Mouse (Mus musculus) neural tube, embryonic 13.5 days (tissue): Measurements from ENCODE around the gene Pakap. TPM values are rescaled to one million over a fixed set of nuclear protein-coding genes. Genes with fewer than 3 reads are reported as not detected.

Source experiments
- ATAC-seq: fragments of 200-750 bp; cut with Nextera tagmentation; 2 replicates; pipeline ENCODE4 v1.8.0; 2017; ENCODE audit warnings: low read depth, mild to moderate bottlenecking, moderate TSS enrichment, moderate library complexity
- H3K27ac ChIP-seq: fragments of 300-500 bp; sonication (generic); replicated peaks from 2 replicates; pipeline ENCODE4 v1.5.1; 2015; ENCODE audit warnings: moderate library complexity, mild to moderate bottlenecking, inconsistent platforms
- H3K27me3 ChIP-seq: fragments of 300-500 bp; sonication (generic); 2 replicates; pipeline ENCODE4 v1.6.1; 2015; ENCODE audit warnings: mild to moderate bottlenecking, inconsistent platforms
- H3K36me3 ChIP-seq: fragments of 300-500 bp; sonication (generic); 2 replicates; pipeline ENCODE4 v1.6.1; 2015; ENCODE audit warnings: mild to moderate bottlenecking, inconsistent platforms
- H3K4me1 ChIP-seq: fragments of 300-500 bp; sonication (generic); replicated peaks from 2 replicates; pipeline ENCODE4 v1.6.1; 2015; ENCODE audit warnings: inconsistent platforms
- H3K4me2 ChIP-seq: fragments of 300-500 bp; sonication (generic); 2 replicates; pipeline ENCODE4 v1.6.1; 2015; ENCODE audit warnings: inconsistent platforms, mild to moderate bottlenecking, moderate library complexity
- H3K4me3 ChIP-seq: fragments of 300-500 bp; sonication (generic); 2 replicates; pipeline ENCODE4 v1.5.1; 2015; ENCODE audit warnings: mild to moderate bottlenecking, inconsistent platforms
- H3K9ac ChIP-seq: fragments of 300-500 bp; sonication (generic); 2 replicates; pipeline ENCODE4 v1.6.1; 2015; ENCODE audit warnings: moderate library complexity, mild to moderate bottlenecking, inconsistent platforms
- H3K9me3 ChIP-seq: fragments of 300-500 bp; sonication (generic); 2 replicates; pipeline ENCODE4 v1.6.1; 2016; ENCODE audit warnings: inconsistent platforms
- WGBS: fragments of 180-500 bp; shearing (Covaris S2); methylation state at CpG from one replicate; pipeline ENCODE4 v1.1.7; 2015; 5-methylcytosine and 5-hydroxymethylcytosine counted together
- polyA plus RNA-seq: library from polyadenylated mRNA; unstranded; fragments of >200 nt; fragmentation: Nextera tagmentation; extraction: Ambion mirVana; gene quantifications from 2 replicates; pipeline ENCODE4 v1.2.1, GENCODE M21; 2015

Pakap gene
- polyA plus RNA-seq, 1 experiment from 2014 or later = 9.1 TPM

DNA sequence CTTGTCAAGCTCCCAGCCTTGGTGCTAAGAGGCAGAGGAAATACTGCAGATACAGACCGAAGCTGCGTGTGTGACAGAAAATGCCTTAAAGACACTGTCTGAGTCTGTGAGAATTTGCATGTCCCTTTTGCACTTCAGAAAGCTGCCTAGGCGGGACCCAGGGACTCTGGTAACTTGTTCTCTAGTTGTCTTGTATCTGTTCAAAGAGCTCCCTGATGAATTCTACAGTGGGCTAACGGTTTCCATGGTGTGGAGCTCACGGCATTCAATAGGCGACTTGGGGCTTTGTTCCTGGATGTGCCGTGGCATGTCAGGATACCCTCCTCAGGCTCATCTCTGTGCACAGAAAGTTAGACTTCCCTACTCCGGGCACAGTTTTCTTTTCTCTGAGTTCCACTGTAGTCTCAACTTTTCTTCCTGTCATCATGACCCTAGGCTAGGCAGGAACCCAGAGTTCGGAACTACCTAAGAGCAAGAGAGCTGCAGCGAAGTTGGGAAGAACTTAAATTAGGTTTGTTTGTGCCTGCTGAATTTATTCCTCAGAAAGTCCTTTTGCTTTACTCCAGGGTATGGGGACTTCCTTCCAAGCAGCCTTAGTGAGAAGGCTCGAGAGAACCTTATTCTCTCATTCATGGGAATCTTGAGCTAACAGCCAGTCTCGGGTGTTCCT, 277.7 kb downstream of the Pakap start:
- WGBS = 13% methylated on average over 12 of the region's 12 CpGs
- no peak for ATAC-seq
- Histone ChIP-seq H3K27me3 (no peaks in the 10 kb centered on the region), H3K27ac (peak overlapping the region; percentile 78), H3K4me2 (peak overlapping the region; percentile 49), H3K9ac (peak overlapping the region; percentile 63), H3K9me3 (no peaks in the 10 kb centered on the region), H3K4me1 (peaks cover 46% of the 10 kb centered on the region), H3K36me3 (0 out of 2 replicates have a peak, but pooled peaks cover 8% of the 10 kb centered on the region), H3K4me3 (peak overlapping the region; percentile 29)

DNA sequence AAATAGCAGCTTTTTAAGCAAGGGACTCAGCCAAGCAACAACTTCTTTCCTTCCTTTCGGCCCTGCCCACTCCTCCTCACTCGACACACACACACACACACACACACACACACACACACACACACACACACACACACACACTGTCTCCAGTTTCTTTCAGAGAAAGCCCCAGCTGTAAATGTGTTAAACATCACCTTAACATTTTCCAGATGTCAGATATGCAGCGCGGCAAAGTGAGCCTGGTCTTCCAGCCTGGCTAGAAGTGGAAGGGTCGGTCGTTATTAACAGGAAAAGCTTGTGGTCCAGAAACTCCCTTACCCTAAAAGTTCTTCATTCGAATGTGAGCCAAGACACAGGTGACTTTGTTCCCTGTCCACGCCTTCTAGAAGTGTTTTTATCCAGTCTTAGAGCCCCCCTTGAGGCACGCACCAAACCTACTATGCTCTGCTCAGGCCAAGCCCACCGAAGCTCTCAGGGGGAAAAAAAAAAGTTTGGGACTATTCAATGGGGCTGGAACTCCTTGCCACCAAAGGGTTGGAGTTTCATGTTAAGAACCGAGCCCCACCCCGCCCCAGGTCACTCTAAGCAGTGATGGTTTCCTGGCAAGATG, 278.5 kb downstream of the Pakap start:
- 49% methylated on average over 11 of the region's 12 CpGs for WGBS
- H3K4me3 ChIP-seq = peak overlapping the region; percentile 29
- H3K4me2 ChIP-seq = peak overlapping the region; percentile 49
- H3K9ac ChIP-seq = peak overlapping the region; percentile 63
- ATAC-seq = no peak
- H3K36me3 ChIP-seq = 0 out of 2 replicates have a peak, but pooled peaks cover 8% of the 10 kb centered on the region
- peak overlapping the region; percentile 78 for H3K27ac ChIP-seq
- no peaks in the 10 kb centered on the region for H3K9me3 ChIP-seq
- peaks cover 49% of the 10 kb centered on the region for H3K4me1 ChIP-seq
- no peaks in the 10 kb centered on the region for H3K27me3 ChIP-seq

DNA sequence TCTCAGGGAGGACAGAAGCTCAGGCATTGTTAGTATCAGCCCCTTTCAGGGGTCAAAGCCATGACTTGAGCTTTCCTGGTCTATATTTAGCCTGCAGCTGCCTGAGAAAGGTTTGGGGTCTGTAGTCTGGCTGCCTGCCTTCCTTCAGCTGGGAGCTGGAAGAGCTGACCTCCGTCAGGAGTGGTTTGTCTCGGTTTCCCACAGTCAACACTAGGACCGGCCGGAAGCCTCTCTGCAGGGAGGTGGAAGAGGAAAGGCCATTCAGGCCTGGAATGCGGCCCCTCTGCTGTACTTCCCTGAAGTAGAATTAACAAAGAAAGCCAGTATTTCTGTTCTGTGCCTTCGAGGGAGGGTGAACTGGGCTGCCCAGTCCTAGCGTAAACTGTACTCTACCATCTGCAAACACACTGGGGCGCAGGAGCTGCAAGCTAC, 279.0 kb downstream of the Pakap start:
- peak overlapping the region; percentile 78 for H3K27ac ChIP-seq
- H3K9me3 ChIP-seq = no peaks in the 10 kb centered on the region
- H3K4me1 ChIP-seq = peaks cover 55% of the 10 kb centered on the region
- ATAC-seq = peak; percentile 18
- H3K4me3 ChIP-seq = 0 out of 2 replicates have a peak overlapping the region, but pooled peaks have one; percentile 29
- H3K9ac ChIP-seq = peak overlapping the region; percentile 63; the same call in 1 of the 2 replicates
- 0 out of 2 replicates have a peak, but pooled peaks cover 8% of the 10 kb centered on the region for H3K36me3 ChIP-seq
- H3K4me2 ChIP-seq = peak overlapping the region; percentile 49
- H3K27me3 ChIP-seq = no peaks in the 10 kb centered on the region
- 18% methylated on average over 8 of the region's 8 CpGs for WGBS

DNA sequence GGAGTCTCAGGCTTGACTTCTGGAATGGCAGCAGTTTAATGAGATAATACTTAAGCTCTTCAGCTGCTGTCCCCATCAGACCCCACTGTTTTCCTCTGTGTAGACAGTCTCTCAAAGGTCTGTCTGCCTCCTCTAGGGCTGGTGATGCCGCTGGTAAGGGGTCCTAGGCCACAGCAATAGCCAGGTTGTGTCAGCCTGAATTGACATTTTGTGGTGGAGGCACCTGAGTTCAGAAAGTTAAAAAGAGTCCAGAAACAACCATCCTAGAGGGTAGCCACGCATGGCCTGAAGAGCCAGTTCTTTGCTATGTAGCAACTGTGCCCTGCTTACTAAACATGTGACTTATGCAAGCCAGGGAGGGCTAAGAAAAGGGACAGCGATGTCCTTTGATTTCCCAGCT, 279.7 kb downstream of the Pakap start:
- 0 out of 2 replicates have a peak, but pooled peaks cover 8% of the 10 kb centered on the region for H3K36me3 ChIP-seq
- H3K9ac ChIP-seq = peak overlapping the region; percentile 63
- WGBS = 87% methylated on average over 3 of the region's 3 CpGs
- H3K4me3 ChIP-seq = no peak overlapping the region
- H3K27me3 ChIP-seq = no peaks in the 10 kb centered on the region
- H3K4me2 ChIP-seq = peak overlapping the region; percentile 49
- peaks cover 52% of the 10 kb centered on the region for H3K4me1 ChIP-seq
- H3K9me3 ChIP-seq = no peaks in the 10 kb centered on the region
- H3K27ac ChIP-seq = peak overlapping the region; percentile 78
- no peak for ATAC-seq

DNA sequence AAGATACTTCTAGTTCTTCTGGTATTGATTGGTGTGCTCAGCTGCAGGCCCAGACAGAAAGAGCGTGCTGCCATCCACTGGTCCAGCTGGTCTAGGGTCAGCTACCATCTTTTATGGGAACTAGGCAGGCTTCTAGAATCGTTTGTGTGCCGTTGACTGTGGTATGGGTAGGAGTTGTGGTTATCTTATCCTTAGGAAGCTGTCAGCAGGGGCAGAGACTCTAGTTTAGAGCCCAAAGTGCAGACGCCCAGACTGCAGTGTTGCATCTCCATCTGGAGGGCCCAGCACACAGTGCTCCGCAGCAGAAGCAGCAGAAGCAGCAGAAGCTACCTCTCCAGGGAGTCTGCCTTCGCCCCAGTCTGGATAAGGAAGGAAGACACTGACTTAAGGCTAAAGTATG, 281.5 kb downstream of the Pakap start:
- Histone ChIP-seq H3K4me2 (no peak overlapping the region), H3K27me3 (no peaks in the 10 kb centered on the region), H3K36me3 (peaks cover 11% of the 10 kb centered on the region; the same call in 1 of the 2 replicates), H3K9me3 (no peaks in the 10 kb centered on the region), H3K27ac (no peak overlapping the region), H3K9ac (no peak overlapping the region), H3K4me3 (no peak overlapping the region), H3K4me1 (peaks cover 46% of the 10 kb centered on the region)
- no peak for ATAC-seq
- 86% methylated on average over 6 of the region's 6 CpGs for WGBS

DNA sequence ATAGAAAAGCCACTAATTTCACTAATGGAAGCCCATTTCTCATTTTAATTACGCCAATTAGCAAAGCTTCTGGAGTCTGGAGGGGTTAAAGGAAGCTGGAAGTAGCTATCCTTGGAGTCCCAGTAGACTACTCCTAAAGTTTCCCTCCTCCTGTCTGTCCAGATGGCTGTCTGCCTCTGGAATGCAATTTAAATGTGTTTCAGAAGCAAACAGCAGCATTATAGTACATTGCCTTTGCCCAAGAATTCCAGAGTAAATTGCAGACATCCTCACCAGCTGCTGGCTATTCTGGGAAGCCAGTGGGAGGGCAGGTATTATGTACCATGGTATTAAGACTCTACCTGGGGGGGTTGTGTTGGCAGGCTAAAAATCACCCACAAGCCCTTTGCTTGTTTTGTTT, 283.8 kb downstream of the Pakap start:
- no peaks in the 10 kb centered on the region for H3K27me3 ChIP-seq
- H3K27ac ChIP-seq = no peak overlapping the region
- H3K9ac ChIP-seq = no peak overlapping the region
- no peak overlapping the region for H3K4me3 ChIP-seq
- H3K4me1 ChIP-seq = peaks cover 25% of the 10 kb centered on the region
- H3K4me2 ChIP-seq = no peak overlapping the region
- 85% methylated on average over 1 of the region's 1 CpGs for WGBS
- ATAC-seq = no peak
- H3K9me3 ChIP-seq = no peaks in the 10 kb centered on the region
- peaks cover 34% of the 10 kb centered on the region for H3K36me3 ChIP-seq

DNA sequence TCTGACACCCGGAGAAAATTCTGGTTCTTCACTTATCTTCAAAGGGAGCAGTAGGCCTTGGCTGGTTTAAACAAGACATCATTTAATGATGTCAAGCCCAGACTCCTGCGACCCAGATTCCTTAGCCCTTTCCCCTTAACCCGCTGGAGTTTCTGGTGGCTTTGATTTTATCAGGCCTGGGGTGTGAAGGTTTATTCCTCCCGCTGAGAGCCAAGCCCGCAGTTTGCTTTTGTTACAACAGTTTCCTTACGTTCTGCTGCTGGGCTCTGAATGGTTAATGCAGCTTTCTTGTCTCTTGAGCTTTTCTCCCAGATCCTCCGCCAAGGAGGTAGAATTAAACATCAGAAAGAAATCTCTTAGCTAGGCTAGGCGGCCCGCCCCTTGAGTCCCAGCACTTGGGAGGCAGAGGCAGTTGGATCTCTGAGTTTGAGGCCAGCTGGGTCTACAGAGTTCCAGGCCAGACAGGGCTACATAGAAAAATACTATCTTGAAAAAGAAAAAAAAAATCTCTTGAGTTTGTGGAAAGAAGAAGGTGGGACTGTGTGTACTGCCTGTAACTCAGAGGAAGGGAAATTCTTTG, 284.6 kb downstream of the Pakap start:
- Histone ChIP-seq H3K4me1 (peaks cover 16% of the 10 kb centered on the region), H3K27ac (no peak overlapping the region), H3K9me3 (0 out of 2 replicates have a peak, but pooled peaks cover 4% of the 10 kb centered on the region), H3K36me3 (peaks cover 42% of the 10 kb centered on the region), H3K9ac (no peak overlapping the region), H3K27me3 (no peaks in the 10 kb centered on the region), H3K4me3 (no peak overlapping the region), H3K4me2 (no peak overlapping the region)
- 41% methylated on average over 9 of the region's 9 CpGs for WGBS
- ATAC-seq = no peak

DNA sequence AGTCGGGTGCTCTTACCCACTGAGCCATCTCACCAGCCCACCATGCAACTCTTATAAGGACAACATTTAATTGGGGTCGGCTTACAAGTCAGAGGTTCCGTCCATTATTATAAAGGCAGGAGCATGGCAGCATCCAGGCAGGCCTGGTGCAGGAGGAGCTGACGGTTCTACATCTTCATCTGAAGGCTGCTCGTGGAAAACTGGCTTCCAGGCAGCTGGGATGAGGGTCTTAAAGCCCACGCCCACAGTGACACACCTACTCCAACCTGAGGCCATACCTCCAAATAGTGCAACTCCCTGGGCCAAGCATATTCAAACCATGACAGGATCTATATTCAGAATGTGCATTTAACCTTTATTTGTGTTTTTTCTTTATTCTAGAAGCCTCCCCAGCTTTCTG, 286.2 kb downstream of the Pakap start:
- 92% methylated on average over 6 of the region's 6 CpGs for whole genome bisulfite sequencing
- H3K4me1 ChIP-seq = peaks cover 10% of the 10 kb centered on the region

DNA sequence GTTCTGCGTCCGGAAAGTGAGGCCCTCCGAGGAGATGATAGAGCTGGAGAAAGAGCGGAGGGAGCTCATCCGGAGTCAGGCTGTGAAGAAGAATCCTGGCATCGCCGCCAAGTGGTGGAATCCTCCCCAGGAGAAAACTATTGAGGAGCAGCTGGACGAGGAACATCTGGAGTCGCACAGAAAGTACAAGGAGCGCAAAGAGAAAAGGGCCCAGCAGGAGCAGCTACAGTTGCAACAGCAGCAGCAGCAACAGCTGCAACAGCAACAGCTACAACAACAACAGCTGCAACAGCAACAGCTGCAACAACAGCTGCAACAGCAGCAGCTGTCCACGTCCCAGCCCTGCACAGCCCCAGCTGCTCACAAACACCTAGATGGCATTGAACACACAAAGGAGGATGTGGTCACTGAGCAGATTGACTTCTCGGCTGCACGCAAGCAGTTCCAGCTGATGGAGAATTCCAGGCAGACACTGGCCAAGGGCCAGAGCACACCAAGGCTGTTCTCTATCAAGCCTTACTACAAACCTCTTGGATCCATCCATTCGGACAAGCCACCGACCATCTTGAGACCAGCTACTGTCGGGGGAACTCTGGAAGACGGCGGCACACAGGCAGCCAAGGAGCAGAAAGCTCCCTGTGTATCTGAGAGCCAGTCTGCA, 287.4 kb downstream of the Pakap start:
- Histone ChIP-seq H3K9me3 (0 out of 2 replicates have a peak, but pooled peaks cover 4% of the 10 kb centered on the region), H3K36me3 (peaks cover 46% of the 10 kb centered on the region), H3K27me3 (no peaks in the 10 kb centered on the region), H3K4me1 (peaks cover 10% of the 10 kb centered on the region), H3K9ac (no peak overlapping the region), H3K4me3 (no peak overlapping the region), H3K27ac (no peak overlapping the region), H3K4me2 (no peak overlapping the region)
- WGBS = 88% methylated on average over 18 of the region's 18 CpGs
- no peak for ATAC-seq

More for the DNA sequence above, 286.2 kb downstream of the Pakap start:
- Histone ChIP-seq H3K4me2 (no peak overlapping the region), H3K9ac (no peak overlapping the region), H3K27me3 (no peaks in the 10 kb centered on the region), H3K4me3 (no peak overlapping the region), H3K27ac (no peak overlapping the region), H3K9me3 (0 out of 2 replicates have a peak, but pooled peaks cover 4% of the 10 kb centered on the region), H3K36me3 (peaks cover 51% of the 10 kb centered on the region)
- ATAC-seq = no peak

DNA sequence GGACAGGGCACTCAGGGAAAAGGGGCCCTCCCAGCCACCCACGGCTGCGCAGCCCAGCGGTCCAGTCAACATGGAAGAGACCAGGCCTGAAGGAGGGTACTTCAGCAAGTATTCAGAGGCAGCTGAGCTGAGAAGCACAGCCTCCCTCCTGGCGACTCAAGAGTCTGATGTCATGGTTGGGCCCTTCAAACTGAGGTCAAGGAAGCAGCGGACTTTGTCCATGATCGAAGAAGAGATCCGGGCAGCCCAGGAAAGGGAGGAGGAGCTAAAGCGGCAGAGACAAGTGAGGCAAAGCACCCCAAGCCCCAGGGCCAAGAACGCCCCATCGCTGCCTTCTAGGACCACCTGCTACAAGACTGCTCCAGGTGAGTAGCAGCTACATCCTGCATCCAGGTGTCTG, 288.7 kb downstream of the Pakap start:
- Histone ChIP-seq H3K4me1 (peaks cover 5% of the 10 kb centered on the region), H3K36me3 (peaks cover 46% of the 10 kb centered on the region), H3K4me3 (no peak overlapping the region), H3K9ac (no peak overlapping the region), H3K27me3 (no peaks in the 10 kb centered on the region), H3K27ac (no peak overlapping the region), H3K9me3 (0 out of 2 replicates have a peak, but pooled peaks cover 4% of the 10 kb centered on the region), H3K4me2 (no peak overlapping the region)
- ATAC-seq = no peak
- WGBS = 93% methylated on average over 10 of the region's 10 CpGs

DNA sequence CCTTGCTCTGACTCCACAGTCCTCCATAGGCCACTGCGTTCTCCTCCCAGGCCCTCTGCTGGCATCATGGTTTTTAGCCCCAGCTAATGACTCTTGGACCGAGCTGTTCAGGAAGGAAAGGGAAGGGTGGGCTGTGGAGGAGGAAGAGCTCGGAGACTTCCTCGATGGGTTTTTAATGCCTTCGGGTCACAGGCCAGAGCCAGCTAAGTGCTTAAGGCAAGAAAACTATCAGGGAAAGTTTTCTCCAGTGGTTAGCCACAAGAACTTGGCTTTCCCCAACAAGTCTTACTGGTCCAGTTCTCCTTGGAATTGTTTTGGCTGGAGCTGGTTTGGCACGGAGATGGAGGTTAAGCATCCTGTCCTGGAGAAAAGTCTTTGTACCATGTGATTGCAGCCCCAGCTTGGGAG, 292.2 kb downstream of the Pakap start:
- H3K27me3 ChIP-seq = no peaks in the 10 kb centered on the region
- peaks cover 9% of the 10 kb centered on the region for H3K4me1 ChIP-seq
- no peak overlapping the region for H3K9ac ChIP-seq
- ATAC-seq = no peak
- 83% methylated on average over 6 of the region's 6 CpGs for WGBS
- no peak overlapping the region for H3K27ac ChIP-seq
- 0 out of 2 replicates have a peak, but pooled peaks cover 4% of the 10 kb centered on the region for H3K9me3 ChIP-seq
- no peak overlapping the region for H3K4me2 ChIP-seq
- peaks cover 34% of the 10 kb centered on the region for H3K36me3 ChIP-seq
- no peak overlapping the region for H3K4me3 ChIP-seq

DNA sequence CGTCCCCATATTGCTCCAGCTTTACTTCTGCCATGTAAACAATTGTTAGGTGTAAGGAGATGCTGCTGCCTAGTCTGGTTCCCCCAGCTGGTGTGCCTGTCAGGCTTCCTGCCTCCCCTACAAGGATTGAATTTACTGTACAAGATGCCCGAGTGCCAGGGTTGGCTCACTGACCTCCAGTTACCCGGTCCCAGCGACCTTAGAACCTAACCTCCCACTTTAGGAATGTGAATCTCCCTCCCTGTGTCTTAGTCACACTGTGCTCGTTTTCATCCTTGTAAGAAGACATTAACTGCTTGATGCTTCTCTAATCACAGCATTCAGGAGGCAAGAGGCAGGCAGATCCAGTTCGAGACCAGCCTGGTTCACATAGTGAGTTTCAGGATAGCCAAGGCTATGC, 293.2 kb downstream of the Pakap start:
- Histone ChIP-seq H3K27me3 (no peaks in the 10 kb centered on the region), H3K36me3 (peaks cover 25% of the 10 kb centered on the region), H3K27ac (no peak overlapping the region), H3K4me1 (peaks cover 13% of the 10 kb centered on the region), H3K4me2 (no peak overlapping the region), H3K9ac (no peak overlapping the region), H3K4me3 (no peak overlapping the region), H3K9me3 (0 out of 2 replicates have a peak, but pooled peaks cover 4% of the 10 kb centered on the region)
- ATAC-seq = no peak
- 80% methylated on average over 6 of the region's 6 CpGs for WGBS
